Mouse (Mus musculus) CH12.LX (cell line): Measurements from ENCODE around the gene Csmd2. TPM values are rescaled to one million over a fixed set of nuclear protein-coding genes. Genes with fewer than 3 reads are reported as not detected.

ENCODE experiments used
- DNase-seq: peaks from one replicate; pipeline ENCODE4 v3.0.0-alpha.2; 2013; ENCODE audit errors: extremely low read depth
- H3K27ac ChIP-seq: 2 replicates; pipeline ENCODE4 v1.5.1; 2012; ENCODE audit warnings: low read depth, mild to moderate bottlenecking, control low read depth, moderate library complexity; ENCODE audit not compliant: insufficient read depth
- H3K27me3 ChIP-seq: replicated peaks from 2 replicates; pipeline ENCODE3; 2012; ENCODE audit warnings: inconsistent platforms
- H3K36me3 ChIP-seq, 2 experiments: replicated peaks in 1 of 2; 2 replicates each; pipeline versions ENCODE3 to v1.6.1; 2012; ENCODE audit warnings: inconsistent platforms in 1 of 2, low read length in 1 of 2, mild to moderate bottlenecking in 1 of 2, mixed read lengths in 1 of 2, moderate library complexity in 1 of 2; ENCODE audit not compliant: control insufficient read depth in 1 of 2, insufficient read depth in 1 of 2
- H3K4me1 ChIP-seq, 2 experiments: 2 replicates each; pipeline ENCODE4 v1.6.1; 2012; ENCODE audit warnings: inconsistent platforms in 1 of 2, moderate library complexity in 1 of 2; ENCODE audit not compliant: insufficient read depth in 2 of 2, control insufficient read depth in 1 of 2
- H3K4me2 ChIP-seq: 2 replicates; pipeline ENCODE4 v1.6.1; 2012; ENCODE audit warnings: low read depth, mild to moderate bottlenecking, control low read depth; ENCODE audit not compliant: poor library complexity, insufficient read depth, severe bottlenecking
- H3K4me3 ChIP-seq, 3 experiments: fragments of 150-350 bp in 1 of 3; sonication (generic) in 1 of 3; replicated peaks in 1 of 3; 2 replicates each; pipeline versions ENCODE3 to v1.5.1; 2011 to 2012; ENCODE audit warnings: low read depth in 2 of 3, low read length in 2 of 3, mild to moderate bottlenecking in 2 of 3, moderate library complexity in 2 of 3, control low read depth in 1 of 3, improper control_type of control experiment in 1 of 3, inconsistent platforms in 1 of 3, mixed read lengths in 1 of 3; ENCODE audit not compliant: poor library complexity in 1 of 3
- H3K79me2 ChIP-seq: replicated peaks from 2 replicates; pipeline ENCODE4 v1.6.1; 2012; ENCODE audit warnings: mild to moderate bottlenecking, moderate library complexity; ENCODE audit not compliant: control insufficient read depth, poor library complexity, insufficient read depth, severe bottlenecking; ENCODE audit errors: extremely low read depth
- H3K9ac ChIP-seq: 2 replicates; pipeline ENCODE4 v1.6.1; 2012; ENCODE audit warnings: low read depth, mild to moderate bottlenecking, control low read depth, moderate library complexity; ENCODE audit not compliant: insufficient read depth
- H3K9me3 ChIP-seq: replicated peaks from 2 replicates; pipeline ENCODE3; 2012; ENCODE audit warnings: low read length, inconsistent platforms, mixed read lengths
- BHLHE40 ChIP-seq: IDR thresholded peaks from 2 replicates; pipeline ENCODE4 v1.6.1; 2011; ENCODE audit warnings: mild to moderate bottlenecking, low read depth, low read length, improper control_type of control experiment
- CHD1 ChIP-seq: IDR thresholded peaks from 2 replicates; pipeline ENCODE4 v1.6.1; 2012; ENCODE audit warnings: low read depth, low read length, improper control_type of control experiment, inconsistent platforms
- CHD2 ChIP-seq: IDR thresholded peaks from 2 replicates; pipeline ENCODE4 v1.6.1; 2011; ENCODE audit warnings: low read length, improper control_type of control experiment
- CTCF ChIP-seq, 2 experiments: IDR thresholded peaks in 1 of 2; conservative IDR thresholded peaks in 1 of 2; 2 replicates each; pipeline ENCODE4 v1.5.1; 2011 to 2012; ENCODE audit warnings: low read depth in 2 of 2, low read length in 2 of 2, improper control_type of control experiment in 1 of 2, inconsistent platforms in 1 of 2, mild to moderate bottlenecking in 1 of 2, moderate library complexity in 1 of 2
- E2F4 ChIP-seq: IDR thresholded peaks from 2 replicates; pipeline ENCODE4 v1.6.1; 2011; ENCODE audit warnings: low read depth, low read length, improper control_type of control experiment; ENCODE audit not compliant: insufficient replicate concordance
- ETS1 ChIP-seq: conservative IDR thresholded peaks from 2 replicates; pipeline ENCODE4 v1.6.1; 2012; ENCODE audit warnings: low read depth, mild to moderate bottlenecking, inconsistent platforms, low read length, improper control_type of control experiment, moderate library complexity
- GABPA ChIP-seq: IDR thresholded peaks from 2 replicates; pipeline ENCODE4 v1.6.1; 2012; ENCODE audit warnings: low read depth, low read length, improper control_type of control experiment, inconsistent platforms; ENCODE audit not compliant: insufficient replicate concordance
- HCFC1 ChIP-seq: IDR thresholded peaks from 2 replicates; pipeline ENCODE4 v1.6.1; 2012; ENCODE audit warnings: low read depth, mild to moderate bottlenecking, inconsistent platforms, low read length, improper control_type of control experiment
- IRF4 ChIP-seq: IDR thresholded peaks from 2 replicates; pipeline ENCODE4 v1.6.1; 2014; ENCODE audit warnings: low read depth, mild to moderate bottlenecking, inconsistent platforms, low read length, improper control_type of control experiment
- JUN ChIP-seq: IDR thresholded peaks from 2 replicates; pipeline ENCODE4 v1.6.1; 2011; ENCODE audit warnings: low read depth, mild to moderate bottlenecking, low read length, improper control_type of control experiment, moderate library complexity; ENCODE audit not compliant: insufficient read depth
- JUND ChIP-seq: conservative IDR thresholded peaks from 2 replicates; pipeline ENCODE4 v1.6.1; 2011; ENCODE audit warnings: low read depth, low read length, improper control_type of control experiment
- KAT2A ChIP-seq: IDR thresholded peaks from 2 replicates; pipeline ENCODE4 v1.6.1; 2012; ENCODE audit warnings: low read length, improper control_type of control experiment, inconsistent platforms; ENCODE audit not compliant: insufficient replicate concordance
- MAX ChIP-seq: IDR thresholded peaks from 2 replicates; pipeline ENCODE4 v1.6.1; 2011; ENCODE audit warnings: low read length, improper control_type of control experiment
- MAZ ChIP-seq: IDR thresholded peaks from 2 replicates; pipeline ENCODE4 v1.6.1; 2012; ENCODE audit warnings: low read depth, mild to moderate bottlenecking, inconsistent platforms, low read length, improper control_type of control experiment, moderate library complexity
- MEF2A ChIP-seq: IDR thresholded peaks from 2 replicates; pipeline ENCODE4 v1.6.1; 2014; ENCODE audit warnings: low read depth, mild to moderate bottlenecking, inconsistent platforms, low read length, improper control_type of control experiment, borderline replicate concordance
- MXI1 ChIP-seq: IDR thresholded peaks from 2 replicates; pipeline ENCODE4 v1.6.1; 2011; ENCODE audit warnings: mild to moderate bottlenecking, low read depth, low read length, improper control_type of control experiment
- MYC ChIP-seq: IDR thresholded peaks from 2 replicates; pipeline ENCODE4 v1.6.1; 2011; ENCODE audit warnings: low read depth, mild to moderate bottlenecking, improper control_type of control experiment, low read length
- NRF1 ChIP-seq: IDR thresholded peaks from 2 replicates; pipeline ENCODE4 v1.6.1; 2014; ENCODE audit warnings: low read depth, mild to moderate bottlenecking, inconsistent platforms, low read length, improper control_type of control experiment, moderate library complexity
- PAX5 ChIP-seq: IDR thresholded peaks from 2 replicates; pipeline ENCODE4 v1.6.1; 2012; ENCODE audit warnings: low read length, inconsistent platforms, mixed read lengths
- POLR2A ChIP-seq: IDR thresholded peaks from 2 replicates; pipeline ENCODE4 v1.6.1; 2011; ENCODE audit warnings: low read depth, mild to moderate bottlenecking, improper control_type of control experiment, low read length
- SIN3A ChIP-seq: IDR thresholded peaks from 2 replicates; pipeline ENCODE4 v1.6.1; 2012; ENCODE audit warnings: low read length, improper control_type of control experiment, inconsistent platforms
- SMC3 ChIP-seq: IDR thresholded peaks from 2 replicates; pipeline ENCODE4 v1.6.1; 2011; ENCODE audit warnings: low read depth, low read length, improper control_type of control experiment
- TBP ChIP-seq: conservative IDR thresholded peaks from 2 replicates; pipeline ENCODE4 v1.6.1; 2011; ENCODE audit warnings: low read depth, low read length, improper control_type of control experiment
- TCF12 ChIP-seq: IDR thresholded peaks from 2 replicates; pipeline ENCODE4 v1.6.1; 2014; ENCODE audit warnings: low read depth, mild to moderate bottlenecking, inconsistent platforms, low read length, improper control_type of control experiment
- UBTF ChIP-seq: IDR thresholded peaks from 2 replicates; pipeline ENCODE4 v1.6.1; 2012; ENCODE audit warnings: low read depth, mild to moderate bottlenecking, inconsistent platforms, low read length, improper control_type of control experiment, moderate library complexity
- USF1 ChIP-seq: IDR thresholded peaks from 2 replicates; pipeline ENCODE4 v1.6.1; 2014; ENCODE audit warnings: low read depth, mild to moderate bottlenecking, inconsistent platforms, low read length, improper control_type of control experiment
- ZC3H11A ChIP-seq: IDR thresholded peaks from 2 replicates; pipeline ENCODE4 v1.6.1; 2012; ENCODE audit warnings: low read depth, mild to moderate bottlenecking, inconsistent platforms, low read length, improper control_type of control experiment
- dilution Hi-C: fragments of 300-500 bp; cut with MboI; formaldehyde crosslinking; loops from 2 replicates; pipeline ENCODE4 v1.14.3; 2020; ENCODE audit warnings: low sequenced_read_pairs; ENCODE audit not compliant: extremely low pct_unique_long_range_greater_than_20kb, extremely low pct_ligation_motif_present
- in situ Hi-C: fragments of 300-500 bp; cut with MboI; formaldehyde crosslinking; loops from 3 replicates; pipeline ENCODE4 v1.14.3; 2019; ENCODE audit warnings: low sequenced_read_pairs, low pct_ligation_motif_present, low pct_unique_long_range_greater_than_20kb, mixed read lengths
- polyA plus RNA-seq: library from polyadenylated mRNA; unstranded; fragments of >175 nt; gene quantifications from 2 replicates; pipeline ENCODE4 v1.2.1, GENCODE M21; 2012; ENCODE audit warnings: low read depth; ENCODE audit not compliant: insufficient read length
- total RNA-seq, 2 experiments: library from RNA; depleted of rRNA; stranded (reverse); fragments of 300-350 nt in 1 of 2; fragments of >200 nt in 1 of 2; gene quantifications; 2 replicates each; pipeline ENCODE4 v1.2.3; 2012 to 2014

Gene Csmd2
- total and polyA plus RNA-seq, 3 experiments, result 0.08 to 0.80 TPM; not detected in 1

GRCm38 (mm10) chr4:128476249-128476648 lies 488.6 kb downstream of the Csmd2 start:
- in situ Hi-C loops (no loop called here), dilution Hi-C loops (no loop called here)
- no peak for TF ChIP-seq KAT2A
- TF ChIP-seq MXI1, result no peak
- no peak for TF ChIP-seq CTCF (conservative IDR thresholded peaks at IDR 0.05 in 1 of 2, IDR thresholded peaks at IDR 0.05 in 1 of 2; ENCODE audit: low read depth in 2 of 2, low read length in 2 of 2)
- TF ChIP-seq UBTF, result no peak
- TF ChIP-seq PAX5, result no peak
- TF ChIP-seq TCF12, result no peak
- TF ChIP-seq IRF4, result no peak
- TF ChIP-seq ZC3H11A, result no peak
- TF ChIP-seq POLR2A, result no peak
- TF ChIP-seq E2F4, result no peak
- no peak for TF ChIP-seq JUN
- no peak for TF ChIP-seq SMC3
- TF ChIP-seq SIN3A, result no peak
- TF ChIP-seq MAX, result no peak
- no peak for TF ChIP-seq CHD1
- H3K4me3 ChIP-seq, result no peak overlapping the region
- H3K36me3 ChIP-seq, result no peaks in the 10 kb centered on the region
- no peaks in the 10 kb centered on the region for H3K79me2 ChIP-seq
- H3K4me2 ChIP-seq, result no peak overlapping the region
- no peak overlapping the region for H3K9ac ChIP-seq
- no peaks in the 10 kb centered on the region for H3K9me3 ChIP-seq
- H3K27me3 ChIP-seq, result peaks cover 6% of the 10 kb centered on the region
- no peak for DNase-seq
- no peak overlapping the region for H3K27ac ChIP-seq
- peaks cover under 1 to 8% of the 10 kb centered on the region in 2 experiments; a peak in 3 of 4 replicates for H3K4me1 ChIP-seq

DNA sequence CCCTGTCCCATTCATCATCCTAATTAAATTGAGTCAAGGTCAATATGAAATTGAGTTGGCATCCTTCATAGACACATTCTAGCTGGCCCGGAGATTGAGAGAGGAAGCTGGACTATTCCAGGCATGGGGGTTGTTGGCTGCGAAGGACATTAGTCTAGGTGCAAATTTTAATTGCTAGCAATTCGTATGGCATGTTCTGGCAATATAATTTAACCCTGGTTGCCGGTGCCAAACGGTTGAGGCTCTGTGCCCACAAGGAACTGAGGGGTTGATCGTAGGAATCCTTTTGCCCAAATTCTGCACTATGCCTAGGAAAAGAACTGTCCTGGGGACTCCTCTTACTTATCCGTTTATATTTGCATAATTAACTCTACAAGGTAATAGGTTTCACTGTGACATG lies 496.2 kb downstream of the Csmd2 start:
- H3K27ac ChIP-seq, result no peak overlapping the region
- no peak overlapping the region for H3K4me2 ChIP-seq
- no peaks in the 10 kb centered on the region for H3K9me3 ChIP-seq
- no peak overlapping the region for H3K9ac ChIP-seq
- no peaks in the 10 kb centered on the region for H3K79me2 ChIP-seq
- TF ChIP-seq E2F4 (no peak), GABPA (no peak), ETS1 (no peak), MAZ (no peak), JUN (no peak), TCF12 (no peak), ZC3H11A (no peak), MAX (no peak), MYC (no peak), MEF2A (no peak), POLR2A (no peak), USF1 (no peak), IRF4 (no peak), CHD2 (no peak), BHLHE40 (no peak), NRF1 (no peak), HCFC1 (no peak), JUND (no peak), TBP (no peak)
- DNase-seq, result no peak
- dilution Hi-C loops, result no loop called here
- peaks cover 8% of the 10 kb centered on the region for H3K27me3 ChIP-seq
- no peaks in the 10 kb centered on the region for H3K36me3 ChIP-seq
- 0 out of 4 replicates have a peak, but pooled peaks cover 0 to 2% of the 10 kb centered on the region in 2 experiments for H3K4me1 ChIP-seq
- no peak overlapping the region for H3K4me3 ChIP-seq
- in situ Hi-C loops, result no loop called here
